Comparison of ENCODE assay signal across 18 mouse cellular contexts in genomic region chr2:8628485-8629208, GRCm38 (mm10).
DNase-seq lines count a peak whose midpoint lies in the region; ATAC-seq and TF ChIP-seq lines count a peak whose summit lies in the region.
"Had no signal": no experiment of that assay in that cellular context is flagged by ENCODE, and none has a peak within 500 bp of the region (broad histone marks: within the 10 kb centered on the region; RNA-seq: fewer than 3 reads in every experiment).

No protein-coding gene starts in this region.

- H3K9ac ChIP-seq in ES-E14 (ENCODE audit: insufficient read depth, low read depth, low read length, poor library complexity, severe bottlenecking): no peak overlapping the region
- H3K9ac ChIP-seq in liver, embryonic 15.5 days: no peak overlapping the region
- no peak overlapping the region for H3K9ac ChIP-seq in hindbrain, embryonic 13.5 days
- H3K9ac ChIP-seq: embryonic facial prominence, embryonic 13.5 days; forebrain, postnatal 0 days; limb, embryonic 15.5 days had no signal

- H3K4me1 ChIP-seq in ES-E14 (ENCODE audit: control insufficient read depth in 2 of 2, insufficient read depth in 2 of 2, low read length in 2 of 2, poor library complexity in 1 of 2): no peaks in the 10 kb centered on the region
- no peaks in the 10 kb centered on the region for H3K4me1 ChIP-seq in liver, embryonic 15.5 days (replicated peaks)
- H3K4me1 ChIP-seq in hindbrain, embryonic 13.5 days (replicated peaks): no peaks in the 10 kb centered on the region
- H3K4me1 ChIP-seq: embryonic facial prominence, embryonic 13.5 days; limb, embryonic 15.5 days; megakaryocyte, embryonic 14.5 days had no signal

- in situ Hi-C loops in ES-E14 (cut with MboI; ENCODE audit: low sequenced_read_pairs in 2 of 2, unreplicated experiment in 2 of 2): no loop called here

- no peaks in the 10 kb centered on the region for H3K27me3 ChIP-seq in liver, embryonic 15.5 days
- no peaks in the 10 kb centered on the region for H3K27me3 ChIP-seq in hindbrain, embryonic 13.5 days
- H3K27me3 ChIP-seq: embryonic facial prominence, embryonic 13.5 days; limb, embryonic 15.5 days; megakaryocyte, embryonic 14.5 days had no signal

- 62% methylated on average over 2 of the region's 2 CpGs for WGBS in liver, embryonic 15.5 days (ENCODE audit: insufficient replicate concordance)
- 97% methylated on average over 2 of the region's 2 CpGs for whole genome bisulfite sequencing in hindbrain, embryonic 13.5 days

- H3K4me3 ChIP-seq in ES-E14 (ENCODE audit: insufficient read depth in 1 of 2, low read depth in 1 of 2, low read length in 2 of 2, poor library complexity in 1 of 2, severe bottlenecking in 1 of 2): no peak overlapping the region
- no peak overlapping the region for H3K4me3 ChIP-seq in liver, embryonic 15.5 days (replicated peaks)
- H3K4me3 ChIP-seq in hindbrain, embryonic 13.5 days: no peak overlapping the region
- H3K4me3 ChIP-seq: embryonic facial prominence, embryonic 13.5 days; limb, embryonic 15.5 days; megakaryocyte, embryonic 14.5 days; myocyte had no signal

- peak; percentile 12 for DNase-seq in layer of hippocampus, adult 9-11 months
- DNase-seq in layer of hippocampus, postnatal 25 days (ENCODE audit: extremely low spot score in 1 of 2, low spot score in 1 of 2): no peak
- DNase-seq in ES-E14 (ENCODE audit: low read depth, low spot score): no peak
- DNase-seq in c-Kit-negative CD71-positive TER-119-positive erythroid progenitor cells, embryonic 14.5 days (ENCODE audit: low read depth, low spot score): peak; percentile 52
- DNase-seq in urinary bladder, postnatal 36 days (ENCODE audit: low spot score in 2 of 2): no peak
- DNase-seq: adrenal gland, postnatal 36 days; cerebellum, adult 2 months; forebrain, postnatal 0 days; kidney, postnatal 36 days; thymus, adult 18-20 months had no signal

- H3K9me3 ChIP-seq in ES-E14 (ENCODE audit: control insufficient read depth, insufficient read depth, low read depth, low read length): no peaks in the 10 kb centered on the region
- H3K9me3 ChIP-seq in liver, embryonic 15.5 days (replicated peaks): no peaks in the 10 kb centered on the region
- H3K9me3 ChIP-seq in hindbrain, embryonic 13.5 days: no peaks in the 10 kb centered on the region
- H3K9me3 ChIP-seq: embryonic facial prominence, embryonic 13.5 days; limb, embryonic 15.5 days had no signal

- peak; percentile 86 for ATAC-seq in liver, embryonic 15.5 days (ENCODE audit: insufficient read depth)
- ATAC-seq in hindbrain, embryonic 13.5 days (ENCODE audit: low FRiP score): no peak
- ATAC-seq: forebrain, postnatal 0 days; hindbrain, postnatal 0 days; Patski had no signal

- no peak overlapping the region for H3K4me2 ChIP-seq in liver, embryonic 15.5 days
- H3K4me2 ChIP-seq in hindbrain, embryonic 13.5 days: no peak overlapping the region
- H3K4me2 ChIP-seq: embryonic facial prominence, embryonic 13.5 days; limb, embryonic 15.5 days had no signal

- no peaks in the 10 kb centered on the region for H3K36me3 ChIP-seq in ES-E14 (ENCODE audit: control insufficient read depth, insufficient read depth, low read length, poor library complexity, severe bottlenecking)
- H3K36me3 ChIP-seq in liver, embryonic 15.5 days (replicated peaks): no peaks in the 10 kb centered on the region
- no peaks in the 10 kb centered on the region for H3K36me3 ChIP-seq in hindbrain, embryonic 13.5 days
- H3K36me3 ChIP-seq: embryonic facial prominence, embryonic 13.5 days; limb, embryonic 15.5 days had no signal

- H3K27ac ChIP-seq in ES-E14 (ENCODE audit: insufficient read depth, low read depth, low read length, poor library complexity, severe bottlenecking): no peak overlapping the region
- no peak overlapping the region; the same call in 1 of the 2 replicates for H3K27ac ChIP-seq in liver, embryonic 15.5 days (replicated peaks)
- no peak overlapping the region for H3K27ac ChIP-seq in hindbrain, embryonic 13.5 days
- H3K27ac ChIP-seq: embryonic facial prominence, embryonic 13.5 days; hindbrain, postnatal 0 days; limb, embryonic 15.5 days had no signal

TF ChIP-seq in ES-E14, 5 proteins besides CTCF, POLR2A, EP300 and RAD21:
- TF ChIP-seq ZC3H11A (IDR thresholded peaks at IDR 0.05; ENCODE audit: borderline replicate concordance, low read depth, low read length) (no peak), MAFK (IDR thresholded peaks at IDR 0.05; ENCODE audit: insufficient read depth, low read depth, low read length) (peak; percentile 98)

Comparison
In these comparisons a context has a peak if more than half of its experiments do, and no peak if none do; other contexts are left out.
1. DNase-seq: peak in layer of hippocampus, adult 9-11 months (single experiment) and c-Kit-negative CD71-positive TER-119-positive erythroid progenitor cells, embryonic 14.5 days (single experiment); none in layer of hippocampus, postnatal 25 days (0 of 2), ES-E14 (single experiment) and urinary bladder, postnatal 36 days (0 of 2).